ENCODE assay signal across 8 mouse cellular contexts in genomic region chr4:107923145-107923802, GRCm38 (mm10). TPM values are rescaled to one million over a fixed set of nuclear protein-coding genes. Genes with fewer than 3 reads are reported as not detected.
DNase-seq lines count a peak whose midpoint lies in the region; ATAC-seq and TF ChIP-seq lines count a peak whose summit lies in the region.

Gene Cpt2 (minus strand): TSS chr4:107923610.

- peak; percentile 82 for DNase-seq in cerebellum, adult 11 months
- peak; percentile 95 for DNase-seq in heart, postnatal 25 days (ENCODE audit: low spot score)
- DNase-seq in layer of hippocampus, adult 18-20 months (ENCODE audit: low spot score in 2 of 2), result peak; percentile 65 to 78
- peak; percentile 95 for DNase-seq in lung, adult 2 months
- peak; percentile 80 to 86 for DNase-seq in thymus, adult 18-20 months

- TF ChIP-seq POLR2A in ES-Bruce4 (IDR thresholded peaks at IDR 0.05; ENCODE audit: insufficient read depth, low read length), result peak; percentile 79
- TF ChIP-seq POLR2A in lung, adult 2 months (IDR thresholded peaks at IDR 0.05; ENCODE audit: borderline replicate concordance, extremely low read depth, low read depth, low read length), result peak; percentile 96

- no peaks in the 10 kb centered on the region for H3K9me3 ChIP-seq in ES-Bruce4 (replicated peaks; ENCODE audit: control insufficient read depth, insufficient read depth, low read length, poor library complexity, severe bottlenecking)
- no peaks in the 10 kb centered on the region for H3K9me3 ChIP-seq in forebrain, embryonic 15.5 days

- H3K27ac ChIP-seq in ES-Bruce4 (ENCODE audit: insufficient read depth, low read length), result no peak within 1 kb of the TSS
- H3K27ac ChIP-seq in forebrain, embryonic 15.5 days (replicated peaks), result no peak within 1 kb of the TSS

- intact Hi-C loops in heart, postnatal 25 days (cut with DNase I), result loop anchor here (2.0 to 10.0 kb wide), 3 partner anchors 32 to 402 kb away; partner anchors contain the start of gene Coa7

- peak; percentile 91 for ATAC-seq in forebrain, embryonic 15.5 days (replicated peaks)
- peak; percentile 94 for ATAC-seq in neutrophil, adult 5-6 weeks (ENCODE audit: extremely low read depth, insufficient number of reproducible peaks, low FRiP score, poor library complexity, severe bottlenecking)

- no peak for TF ChIP-seq CTCF in ES-Bruce4 (IDR thresholded peaks at IDR 0.05; ENCODE audit: low read depth, low read length)
- TF ChIP-seq CTCF in lung, adult 2 months (IDR thresholded peaks at IDR 0.05; ENCODE audit: insufficient read depth, low read length), result no peak

- WGBS in forebrain, embryonic 15.5 days, result 2% methylated on average over 38 of the region's 38 CpGs
- 1% methylated on average over 38 of the region's 38 CpGs for WGBS in lung, adult 2 months

- H3K9ac ChIP-seq in ES-Bruce4 (ENCODE audit: low read depth, poor library complexity, severe bottlenecking), result peak within 1 kb of the TSS; percentile 98
- peak within 1 kb of the TSS; percentile 68 for H3K9ac ChIP-seq in forebrain, embryonic 15.5 days (replicated peaks)

- TF ChIP-seq EP300 in ES-Bruce4 (IDR thresholded peaks at IDR 0.05; ENCODE audit: insufficient read depth, low read depth, low read length), result no peak

- peak within 1 kb of the TSS; percentile 95 for H3K4me3 ChIP-seq in ES-Bruce4 (ENCODE audit: low read depth, low read length)
- H3K4me3 ChIP-seq in forebrain, embryonic 15.5 days, result peak within 1 kb of the TSS; percentile 59
- peak within 1 kb of the TSS; percentile 98 for H3K4me3 ChIP-seq in lung, adult 2 months (replicated peaks; ENCODE audit: extremely low read depth, low read depth, low read length)

- no peaks in the 10 kb centered on the region for H3K27me3 ChIP-seq in ES-Bruce4 (ENCODE audit: control insufficient read depth, insufficient read depth, low read length, poor library complexity, severe bottlenecking)
- 0 out of 2 replicates have a peak, but pooled peaks cover 4% of the 10 kb centered on the region for H3K27me3 ChIP-seq in forebrain, embryonic 15.5 days

- H3K4me2 ChIP-seq in forebrain, embryonic 15.5 days (replicated peaks), result peak within 1 kb of the TSS; percentile 87

- no peaks in the 10 kb centered on the region for H3K36me3 ChIP-seq in ES-Bruce4 (ENCODE audit: control insufficient read depth, insufficient read depth, low read length, poor library complexity, severe bottlenecking)
- H3K36me3 ChIP-seq in forebrain, embryonic 15.5 days, result no peaks in the 10 kb centered on the region

- H3K4me1 ChIP-seq in ES-Bruce4 (ENCODE audit: control insufficient read depth, insufficient read depth, low read length), result no peaks in the 10 kb centered on the region
- peaks cover 11% of the 10 kb centered on the region; the same call in 1 of the 2 replicates for H3K4me1 ChIP-seq in forebrain, embryonic 15.5 days
- H3K4me1 ChIP-seq in lung, adult 2 months (ENCODE audit: control insufficient read depth, insufficient read depth, low read length), result peaks cover 11% of the 10 kb centered on the region

RNA-seq across cellular contexts. Expression of gene Cpt2, which starts in this region (rescaled TPM):
- polyA plus RNA-seq in ES-Bruce4 (2011; ENCODE audit: insufficient read depth, insufficient read length, low read depth, missing spikeins), result 35.9 and 41.5 TPM in 2 replicates
- polyA plus RNA-seq in forebrain, embryonic 15.5 days (2015; fragmentation: Nextera tagmentation; extraction: Ambion mirVana), result 13.2 and 13.7 TPM in 2 replicates
- 100 to 1,000 TPM; 269 to 275 TPM for total RNA-seq in heart, postnatal 25 days (2021)
- 1 to 10 TPM; 6.1 to 9.4 TPM for total RNA-seq in layer of hippocampus, adult 18-20 months (2021)
- polyA plus RNA-seq in lung, adult 2 months (2012; rRNA removed), result 65.3 and 68.3 TPM in 2 replicates
- 17.2 and 27.9 TPM in 2 replicates for total RNA-seq in neutrophil, adult 5-6 weeks (2017)
